Mouse (Mus musculus) bone marrow macrophage, adult 2 months (primary cell): Measurements from ENCODE around the gene Fgfr2.
"Not testable (repeated sequence)": the region's sequence is repeated elsewhere in the genome, so short reads cannot be mapped to it uniquely, and the experiment has no call there.

Experiments
- CTCF ChIP-seq: IDR thresholded peaks from 2 replicates; pipeline ENCODE4 v1.5.1; 2012; ENCODE audit warnings: low read depth, mild to moderate bottlenecking, low read length, moderate library complexity
- POLR2A ChIP-seq: IDR thresholded peaks from 2 replicates; pipeline ENCODE4 v1.6.1; 2012; ENCODE audit warnings: mild to moderate bottlenecking, low read depth, low read length, borderline replicate concordance

DNA sequence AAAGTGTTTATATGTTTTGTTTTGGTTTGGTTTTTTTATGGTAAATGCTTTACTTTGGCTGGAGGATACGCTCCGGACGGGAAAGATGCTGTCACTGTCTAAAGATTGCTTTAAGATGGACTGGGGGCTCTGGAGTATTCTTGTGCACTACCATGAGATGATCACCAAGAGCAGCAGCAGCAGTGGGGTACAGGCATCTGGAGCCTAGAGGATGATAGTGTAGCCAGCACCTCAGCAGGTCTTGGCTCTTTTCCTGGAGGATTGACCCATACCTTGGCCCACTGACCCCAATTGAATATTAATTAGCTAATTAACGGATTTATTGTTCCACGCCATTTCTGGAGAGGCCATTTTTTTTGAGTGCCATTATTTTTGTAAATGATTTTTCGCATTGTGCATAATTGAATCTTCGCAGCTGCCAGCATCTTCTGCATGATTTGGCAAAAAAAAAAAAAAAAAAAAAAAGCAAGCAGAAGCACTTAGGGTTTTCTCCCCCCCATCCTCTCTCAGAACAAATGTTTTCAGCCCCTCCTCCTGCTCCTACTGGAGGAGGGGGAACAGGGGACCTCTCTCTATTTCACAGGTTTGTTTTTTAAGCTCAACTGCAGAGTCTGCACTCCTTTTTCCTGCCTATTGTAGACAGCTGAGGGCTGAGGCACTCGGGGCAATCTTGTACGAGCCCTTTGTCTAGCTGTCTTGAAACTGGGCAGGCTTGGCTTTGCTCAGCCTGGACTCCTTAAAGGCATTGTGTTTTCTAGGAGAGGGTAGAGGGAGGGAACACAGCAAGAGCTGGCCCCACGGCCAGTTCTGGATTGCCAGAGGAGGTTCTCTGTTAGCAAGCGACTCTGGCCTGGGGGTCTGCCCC, 2529.5 kb downstream of the Fgfr2 start:
- TF ChIP-seq POLR2A, CTCF: not testable (repeated sequence)
